Mouse (Mus musculus): ENCODE measurements at regions not wholly inside any gene's neighbourhood (a gene's known extent, or its start where the extent isn't known, plus 50 kb on each side); places are given as distances from the start of the nearest gene placed in this dataset.
"Not testable (repeated sequence)": the region's sequence is repeated elsewhere in the genome, so short reads cannot be mapped to it uniquely, and the experiment has no call there.

- 86% methylated on average over 9 of the region's 9 CpGs for WGBS
- no peaks in the 10 kb centered on the region for H3K9me3 ChIP-seq (ENCODE audit: control insufficient read depth, low read length)
- H3K27ac ChIP-seq (ENCODE audit: low read depth, low read length), result no peak overlapping the region
- ATAC-seq (replicated peaks; ENCODE audit: low FRiP score) (no peak), DNase-seq (ENCODE audit: low spot score) (no peak)
- no peak overlapping the region for H3K4me3 ChIP-seq (ENCODE audit: low read depth, low read length)
- no peaks in the 10 kb centered on the region for H3K36me3 ChIP-seq (ENCODE audit: control insufficient read depth, insufficient read depth, low read length)
- no peak overlapping the region for H3K4me2 ChIP-seq (ENCODE audit: low read depth, low read length, severe bottlenecking)
- no peaks in the 10 kb centered on the region for H3K4me1 ChIP-seq (replicated peaks; ENCODE audit: control insufficient read depth, insufficient read depth, low read length)
- no peaks in the 10 kb centered on the region for H3K27me3 ChIP-seq (ENCODE audit: control insufficient read depth, insufficient read depth, low read length)
- no peak overlapping the region for H3K9ac ChIP-seq (ENCODE audit: low read length)
Observed at GRCm38 (mm10) chr13:52306783-52307440, 224.2 kb downstream of the Diras2 start.

- Histone ChIP-seq H3K4me1 (replicated peaks; ENCODE audit: control insufficient read depth, insufficient read depth, low read length) (no peaks in the 10 kb centered on the region), H3K27me3 (ENCODE audit: control insufficient read depth, insufficient read depth, low read length) (no peaks in the 10 kb centered on the region), H3K9me3 (ENCODE audit: control insufficient read depth, low read length) (no peaks in the 10 kb centered on the region), H3K9ac (ENCODE audit: low read length) (no peak overlapping the region), H3K4me3 (ENCODE audit: low read depth, low read length) (no peak overlapping the region), H3K4me2 (ENCODE audit: low read depth, low read length, severe bottlenecking) (no peak overlapping the region), H3K36me3 (ENCODE audit: control insufficient read depth, insufficient read depth, low read length) (no peaks in the 10 kb centered on the region), H3K27ac (ENCODE audit: low read depth, low read length) (no peak overlapping the region)
- ATAC-seq (replicated peaks; ENCODE audit: low FRiP score) (no peak), DNase-seq (ENCODE audit: low spot score) (no peak)
- 37% methylated on average over 2 of the region's 2 CpGs for WGBS
Observed at GRCm38 (mm10) chr13:52310954-52311353, 220.1 kb downstream of the Diras2 start.

- WGBS, result 88% methylated on average over 2 of the region's 2 CpGs
Observed at GRCm38 (mm10) chr13:52318276-52318675, 212.8 kb downstream of the Diras2 start.

GRCm38 (mm10) chr13:52323691-52324090, 207.4 kb downstream of the Diras2 start:
- Histone ChIP-seq H3K36me3 (ENCODE audit: control insufficient read depth, insufficient read depth, low read length) (no peaks in the 10 kb centered on the region), H3K4me3 (ENCODE audit: low read depth, low read length) (no peak overlapping the region), H3K27me3 (ENCODE audit: control insufficient read depth, insufficient read depth, low read length) (no peaks in the 10 kb centered on the region), H3K27ac (ENCODE audit: low read depth, low read length) (no peak overlapping the region), H3K4me1 (replicated peaks; ENCODE audit: control insufficient read depth, insufficient read depth, low read length) (no peaks in the 10 kb centered on the region), H3K9me3 (ENCODE audit: control insufficient read depth, low read length) (no peaks in the 10 kb centered on the region), H3K4me2 (ENCODE audit: low read depth, low read length, severe bottlenecking) (no peak overlapping the region), H3K9ac (ENCODE audit: low read length) (no peak overlapping the region)
- no peak for DNase-seq (ENCODE audit: low spot score)
- WGBS, result 85% methylated on average over 3 of the region's 3 CpGs
- no peak for ATAC-seq (replicated peaks; ENCODE audit: low FRiP score)

More at GRCm38 (mm10) chr13:52318276-52318675, 212.8 kb downstream of the Diras2 start:
- no peaks in the 10 kb centered on the region for H3K4me1 ChIP-seq (replicated peaks; ENCODE audit: control insufficient read depth, insufficient read depth, low read length)
- no peak for DNase-seq (ENCODE audit: low spot score)
- H3K9ac ChIP-seq (ENCODE audit: low read length), result no peak overlapping the region
- H3K27ac ChIP-seq (ENCODE audit: low read depth, low read length), result no peak overlapping the region
- no peak for ATAC-seq (replicated peaks; ENCODE audit: low FRiP score)
- no peaks in the 10 kb centered on the region for H3K27me3 ChIP-seq (ENCODE audit: control insufficient read depth, insufficient read depth, low read length)
- no peaks in the 10 kb centered on the region for H3K9me3 ChIP-seq (ENCODE audit: control insufficient read depth, low read length)
- no peak overlapping the region for H3K4me2 ChIP-seq (ENCODE audit: low read depth, low read length, severe bottlenecking)
- H3K4me3 ChIP-seq (ENCODE audit: low read depth, low read length), result no peak overlapping the region
- H3K36me3 ChIP-seq (ENCODE audit: control insufficient read depth, insufficient read depth, low read length), result no peaks in the 10 kb centered on the region

- H3K9ac ChIP-seq (ENCODE audit: low read length); DNase-seq (ENCODE audit: low spot score); H3K27me3 ChIP-seq (ENCODE audit: control insufficient read depth, insufficient read depth, low read length); H3K9me3 ChIP-seq (ENCODE audit: control insufficient read depth, low read length); H3K27ac ChIP-seq (ENCODE audit: low read depth, low read length); ATAC-seq (replicated peaks; ENCODE audit: low FRiP score); H3K4me3 ChIP-seq (ENCODE audit: low read depth, low read length); H3K36me3 ChIP-seq (ENCODE audit: control insufficient read depth, insufficient read depth, low read length); H3K4me1 ChIP-seq (replicated peaks; ENCODE audit: control insufficient read depth, insufficient read depth, low read length); H3K4me2 ChIP-seq (ENCODE audit: low read depth, low read length, severe bottlenecking): not testable (repeated sequence)
- 82% methylated on average over 3 of the region's 3 CpGs for WGBS
Observed at GRCm38 (mm10) chr13:52324378-52324777, 206.7 kb downstream of the Diras2 start.

GRCm38 (mm10) chr13:52325647-52326046, 205.4 kb downstream of the Diras2 start:
- WGBS, result 87% methylated on average over 6 of the region's 6 CpGs

GRCm38 (mm10) chr13:52327734-52328133, 203.3 kb downstream of the Diras2 start:
- Histone ChIP-seq H3K27ac (ENCODE audit: low read depth, low read length) (no peak overlapping the region), H3K9ac (ENCODE audit: low read length) (no peak overlapping the region), H3K36me3 (ENCODE audit: control insufficient read depth, insufficient read depth, low read length) (no peaks in the 10 kb centered on the region), H3K4me1 (replicated peaks; ENCODE audit: control insufficient read depth, insufficient read depth, low read length) (no peaks in the 10 kb centered on the region), H3K4me3 (ENCODE audit: low read depth, low read length) (no peak overlapping the region), H3K27me3 (ENCODE audit: control insufficient read depth, insufficient read depth, low read length) (no peaks in the 10 kb centered on the region), H3K9me3 (ENCODE audit: control insufficient read depth, low read length) (no peaks in the 10 kb centered on the region), H3K4me2 (ENCODE audit: low read depth, low read length, severe bottlenecking) (no peak overlapping the region)
- 93% methylated on average over 9 of the region's 9 CpGs for WGBS
- no peak for ATAC-seq (replicated peaks; ENCODE audit: low FRiP score)
- no peak for DNase-seq (ENCODE audit: low spot score)

More at GRCm38 (mm10) chr13:52325647-52326046, 205.4 kb downstream of the Diras2 start:
- ATAC-seq (replicated peaks; ENCODE audit: low FRiP score); H3K9me3 ChIP-seq (ENCODE audit: control insufficient read depth, low read length); DNase-seq (ENCODE audit: low spot score); H3K27me3 ChIP-seq (ENCODE audit: control insufficient read depth, insufficient read depth, low read length); H3K9ac ChIP-seq (ENCODE audit: low read length); H3K36me3 ChIP-seq (ENCODE audit: control insufficient read depth, insufficient read depth, low read length); H3K4me2 ChIP-seq (ENCODE audit: low read depth, low read length, severe bottlenecking); H3K4me1 ChIP-seq (replicated peaks; ENCODE audit: control insufficient read depth, insufficient read depth, low read length); H3K27ac ChIP-seq (ENCODE audit: low read depth, low read length); H3K4me3 ChIP-seq (ENCODE audit: low read depth, low read length): not testable (repeated sequence)

- WGBS, result 68% methylated on average over 8 of the region's 8 CpGs
- H3K9ac ChIP-seq (ENCODE audit: low read length), result no peak overlapping the region
- H3K4me2 ChIP-seq (ENCODE audit: low read depth, low read length, severe bottlenecking), result no peak overlapping the region
- H3K36me3 ChIP-seq (ENCODE audit: control insufficient read depth, insufficient read depth, low read length), result no peaks in the 10 kb centered on the region
- no peaks in the 10 kb centered on the region for H3K9me3 ChIP-seq (ENCODE audit: control insufficient read depth, low read length)
- ATAC-seq (replicated peaks; ENCODE audit: low FRiP score) (no peak), DNase-seq (ENCODE audit: low spot score) (no peak)
- H3K4me1 ChIP-seq (replicated peaks; ENCODE audit: control insufficient read depth, insufficient read depth, low read length), result no peaks in the 10 kb centered on the region
- no peaks in the 10 kb centered on the region for H3K27me3 ChIP-seq (ENCODE audit: control insufficient read depth, insufficient read depth, low read length)
- H3K27ac ChIP-seq (ENCODE audit: low read depth, low read length), result no peak overlapping the region
- no peak overlapping the region for H3K4me3 ChIP-seq (ENCODE audit: low read depth, low read length)
Observed at GRCm38 (mm10) chr13:52328766-52329165, 202.3 kb downstream of the Diras2 start.

- WGBS, result 87% methylated on average over 5 of the region's 5 CpGs
- no peaks in the 10 kb centered on the region for H3K9me3 ChIP-seq (ENCODE audit: control insufficient read depth, low read length)
Observed at GRCm38 (mm10) chr13:52331068-52331467, 200.0 kb downstream of the Diras2 start.

More at GRCm38 (mm10) chr13:52331068-52331467, 200.0 kb downstream of the Diras2 start:
- ATAC-seq (replicated peaks; ENCODE audit: low FRiP score), result no peak
- no peak overlapping the region for H3K4me2 ChIP-seq (ENCODE audit: low read depth, low read length, severe bottlenecking)
- no peaks in the 10 kb centered on the region for H3K27me3 ChIP-seq (ENCODE audit: control insufficient read depth, insufficient read depth, low read length)
- DNase-seq (ENCODE audit: low spot score), result no peak
- no peak overlapping the region for H3K27ac ChIP-seq (ENCODE audit: low read depth, low read length)
- no peak overlapping the region for H3K9ac ChIP-seq (ENCODE audit: low read length)
- no peak overlapping the region for H3K4me3 ChIP-seq (ENCODE audit: low read depth, low read length)
- no peaks in the 10 kb centered on the region for H3K4me1 ChIP-seq (replicated peaks; ENCODE audit: control insufficient read depth, insufficient read depth, low read length)
- H3K36me3 ChIP-seq (ENCODE audit: control insufficient read depth, insufficient read depth, low read length), result no peaks in the 10 kb centered on the region
